Mouse (Mus musculus) brown adipose tissue, adult 24 weeks (tissue): ENCODE results near the gene Pramef8. TPM values are rescaled to one million over a fixed set of nuclear protein-coding genes. Genes with fewer than 3 reads are reported as not detected.
"Not testable (repeated sequence)": the region's sequence is repeated elsewhere in the genome, so short reads cannot be mapped to it uniquely, and the experiment has no call there.

Source experiments
- H3K27ac ChIP-seq: fragments of 200-500 bp; replicated peaks from 2 replicates; pipeline ENCODE4 v1.5.1; 2012; ENCODE audit warnings: low read depth, mild to moderate bottlenecking, low read length
- H3K4me1 ChIP-seq: fragments of 200-500 bp; 2 replicates; pipeline ENCODE4 v1.6.1; 2012; ENCODE audit warnings: low read length, mixed read lengths; ENCODE audit not compliant: control insufficient read depth, insufficient read depth, insufficient read length
- H3K4me3 ChIP-seq: fragments of 200-500 bp; 2 replicates; pipeline ENCODE4 v1.5.1; 2012; ENCODE audit warnings: low read depth, mild to moderate bottlenecking, low read length, moderate library complexity; ENCODE audit not compliant: insufficient read depth
- polyA plus RNA-seq: library from polyadenylated mRNA; stranded (reverse); fragments of >200 nt; gene quantifications from 2 replicates; pipeline ENCODE4 v1.2.4, GENCODE M21; 2012; ENCODE audit not compliant: missing spikeins, insufficient read depth, insufficient read length

Pramef8 gene
- polyA plus RNA-seq = 3.9 and 4.6 TPM in 2 replicates

GRCm38 (mm10) chr4:143412219-143413092 lies at the start of gene Pramef8:
Pramef8 (plus strand) TSS chr4:143412426.
- H3K4me3 ChIP-seq = peak within 1 kb of the TSS; percentile 93
- peak within 1 kb of the TSS; percentile 94 for H3K27ac ChIP-seq
- peaks cover 5% of the 10 kb centered on the region; the same call in 1 of the 2 replicates for H3K4me1 ChIP-seq

GRCm38 (mm10) chr4:143366415-143367041 lies 45.7 kb upstream of the Pramef8 start:
- Histone ChIP-seq H3K4me3 (no peak overlapping the region), H3K4me1 (no peaks in the 10 kb centered on the region), H3K27ac (no peak overlapping the region)

- H3K4me1 ChIP-seq = no peaks in the 10 kb centered on the region
- H3K4me3 ChIP-seq = no peak overlapping the region
- H3K27ac ChIP-seq = no peak overlapping the region
Observed at GRCm38 (mm10) chr4:143379480-143379879, 32.7 kb upstream of the Pramef8 start.

GRCm38 (mm10) chr4:143379931-143380715 lies 32.1 kb upstream of the Pramef8 start:
- H3K4me1 ChIP-seq = no peaks in the 10 kb centered on the region
- no peak overlapping the region for H3K4me3 ChIP-seq
- H3K27ac ChIP-seq = no peak overlapping the region

- H3K27ac ChIP-seq = no peak overlapping the region
- H3K4me3 ChIP-seq = no peak overlapping the region
- no peaks in the 10 kb centered on the region for H3K4me1 ChIP-seq
Observed at GRCm38 (mm10) chr4:143380716-143381004, 31.6 kb upstream of the Pramef8 start.

GRCm38 (mm10) chr4:143382163-143382562 lies 30.1 kb upstream of the Pramef8 start:
- Histone ChIP-seq H3K4me1 (no peaks in the 10 kb centered on the region), H3K27ac (no peak overlapping the region), H3K4me3 (no peak overlapping the region)

DNA sequence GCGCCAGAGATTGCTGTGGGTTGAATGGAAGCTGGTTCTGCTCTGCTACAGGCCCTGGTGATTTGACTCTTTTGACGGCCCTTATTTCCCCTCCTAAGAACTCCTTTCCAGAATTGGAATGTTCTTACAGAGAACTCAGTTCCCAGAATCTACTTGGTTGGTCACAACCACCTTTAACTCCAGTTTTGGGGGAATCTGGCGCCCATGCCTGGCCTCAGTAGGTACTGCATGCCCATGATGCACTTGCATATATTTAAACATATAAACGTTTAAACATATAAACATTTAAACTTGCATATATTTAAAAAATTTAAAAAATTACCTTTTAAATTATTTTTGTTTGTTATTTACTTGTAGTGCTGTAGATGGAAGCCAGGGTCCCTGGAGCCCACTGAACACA lies 28.6 kb upstream of the Pramef8 start:
- H3K4me1 ChIP-seq = no peaks in the 10 kb centered on the region
- H3K4me3 ChIP-seq = no peak overlapping the region
- H3K27ac ChIP-seq = no peak overlapping the region

DNA sequence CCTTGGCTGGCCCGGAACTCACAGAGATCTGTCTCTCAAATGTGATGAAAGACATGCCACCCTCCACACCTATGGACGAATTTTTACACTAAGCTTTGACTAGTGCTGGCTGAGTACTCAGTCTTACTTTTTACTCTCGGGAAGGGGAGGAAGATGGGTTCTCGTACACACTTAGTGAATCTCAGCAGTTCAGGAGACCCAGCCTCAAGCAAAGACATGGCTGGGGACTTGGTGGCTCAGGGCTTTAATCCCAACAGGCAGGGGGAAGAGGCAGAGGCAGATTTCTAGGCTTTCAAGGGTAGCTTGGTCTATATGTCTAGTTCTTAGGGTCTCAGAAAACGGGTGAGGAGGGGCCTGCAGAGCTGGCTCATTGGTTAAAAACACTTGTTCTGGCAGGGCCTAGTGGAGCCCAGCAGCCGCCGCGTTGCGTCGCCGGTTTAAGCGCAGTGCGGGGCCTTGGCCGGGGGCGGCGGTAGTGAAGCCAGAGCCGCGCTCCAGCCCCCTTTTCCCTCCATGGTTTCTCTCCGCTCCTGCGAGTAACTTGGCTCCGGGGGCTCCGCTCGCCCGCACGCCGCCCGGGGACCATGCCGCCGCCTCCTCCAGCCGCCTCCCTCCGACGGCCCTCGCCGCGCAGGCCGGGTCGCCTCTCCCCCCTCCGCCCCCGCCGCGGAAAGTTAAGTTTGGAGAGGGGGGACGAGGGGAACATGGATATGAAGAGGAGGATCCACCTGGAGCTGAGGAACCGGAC lies 23.1 kb upstream of the Pramef8 start:
- peak overlapping the region; percentile 18 for H3K4me3 ChIP-seq
- no peak overlapping the region for H3K27ac ChIP-seq
- no peaks in the 10 kb centered on the region for H3K4me1 ChIP-seq

GRCm38 (mm10) chr4:143394181-143394580 lies 18.0 kb upstream of the Pramef8 start, which contains the start of gene Pramel1:
Pramel1 (plus strand) TSS chr4:143394428.
- no peaks in the 10 kb centered on the region for H3K4me1 ChIP-seq
- no peak within 1 kb of the TSS for H3K27ac ChIP-seq
- no peak within 1 kb of the TSS for H3K4me3 ChIP-seq

- Histone ChIP-seq H3K4me3 (peak overlapping the region; percentile 93), H3K4me1 (peaks cover 5% of the 10 kb centered on the region; the same call in 1 of the 2 replicates), H3K27ac (no peak overlapping the region)
Observed at GRCm38 (mm10) chr4:143411566-143412218, 534 bp upstream of the Pramef8 start.

GRCm38 (mm10) chr4:143413621-143414020 lies 1.4 kb downstream of the Pramef8 start:
- Histone ChIP-seq H3K4me3 (no peak overlapping the region), H3K4me1 (peaks cover 5% of the 10 kb centered on the region; the same call in 1 of the 2 replicates), H3K27ac (no peak overlapping the region)

DNA sequence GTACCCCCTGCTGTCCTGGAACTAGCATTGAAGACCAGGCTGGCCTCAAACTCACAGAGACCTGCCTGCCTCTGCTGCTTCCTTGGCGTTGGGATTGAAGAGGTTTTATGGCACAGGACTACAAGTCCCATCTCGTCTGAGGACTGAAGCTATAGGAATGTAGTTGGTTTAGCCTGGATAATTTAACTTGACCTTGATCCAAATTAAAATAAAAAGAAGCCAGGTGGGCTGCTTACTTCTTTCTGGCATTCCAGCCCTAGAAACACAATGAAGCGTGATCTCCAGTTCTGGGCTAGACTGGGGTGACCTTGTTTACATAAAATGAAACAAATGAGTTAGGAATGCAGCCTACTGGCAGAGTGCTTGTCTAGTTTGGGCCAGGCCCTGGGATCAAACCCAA lies 1.9 kb downstream of the Pramef8 start:
- Histone ChIP-seq H3K4me3 (no peak overlapping the region), H3K27ac (no peak overlapping the region), H3K4me1 (peaks cover 5% of the 10 kb centered on the region; the same call in 1 of the 2 replicates)

GRCm38 (mm10) chr4:143426770-143427169 lies 14.5 kb downstream of the Pramef8 start:
- not testable (repeated sequence) for H3K4me1 ChIP-seq, H3K27ac ChIP-seq, H3K4me3 ChIP-seq

- Histone ChIP-seq H3K4me3 (no peak within 1 kb of the TSS), H3K4me1 (no peaks in the 10 kb centered on the region), H3K27ac (no peak within 1 kb of the TSS)
Observed at GRCm38 (mm10) chr4:143450224-143450623, 38.0 kb downstream of the Pramef8 start, which contains the start of gene Oog4. Oog4 (minus strand) TSS chr4:143450324.
